Mouse (Mus musculus): ENCODE measurements around the gene Prnd.
A peak's percentile ranks its signal among the peaks of the same experiment; 100 is the strongest.

DNA sequence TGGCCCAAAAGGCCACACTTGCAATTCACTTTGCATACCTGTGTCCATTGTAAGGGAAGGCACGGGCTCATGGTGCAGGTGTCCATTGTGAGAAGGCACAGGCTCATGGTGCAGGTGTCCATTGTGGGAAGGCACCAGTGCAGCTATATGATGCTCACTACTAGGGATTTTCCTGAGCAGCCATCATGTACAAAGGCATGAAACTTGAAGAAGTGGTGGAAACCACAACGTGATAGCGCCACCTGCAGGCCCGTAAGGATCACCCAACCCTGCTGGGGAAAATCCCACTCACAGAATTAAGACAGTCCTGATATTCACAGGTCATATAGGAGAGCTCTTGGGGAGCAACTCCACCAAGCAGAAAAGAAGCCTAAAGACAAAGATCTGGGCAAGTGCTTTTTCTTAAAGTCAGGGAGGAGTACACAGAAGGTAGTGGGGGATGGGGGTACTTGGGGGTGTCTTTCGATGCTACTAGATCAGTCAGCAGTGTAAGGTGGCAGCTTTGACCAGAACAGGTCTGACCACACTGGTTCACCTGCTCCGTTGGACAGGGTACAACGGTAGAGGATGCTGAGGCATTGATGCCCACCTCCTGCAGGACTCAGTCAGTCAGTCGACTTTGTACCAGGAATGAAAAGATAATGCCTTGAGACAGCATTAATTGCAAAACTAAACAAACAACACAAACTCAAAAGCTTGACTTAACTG lies 11.1 kb upstream of the Prnd start:
- TF ChIP-seq CTCF (IDR thresholded peaks at IDR 0.05; ENCODE audit: low read depth, low read length) (peak; percentile 88), POLR2A (IDR thresholded peaks at IDR 0.05; ENCODE audit: insufficient read depth, low read length) (no peak), EP300 (IDR thresholded peaks at IDR 0.05; ENCODE audit: insufficient read depth, low read depth, low read length) (no peak)

Measured in ES-Bruce4 (cell line).